Mouse (Mus musculus) bone marrow, adult 2 months (tissue): Measurements from ENCODE around the gene Ucn2.

Experiments used
- CTCF ChIP-seq: fragments of 200-500 bp; IDR thresholded peaks from 2 replicates; pipeline ENCODE4 v1.5.1; 2011; ENCODE audit warnings: low read length, control low read depth; ENCODE audit not compliant: control insufficient read depth, insufficient read depth
- POLR2A ChIP-seq: fragments of 200-500 bp; IDR thresholded peaks from 2 replicates; pipeline ENCODE4 v1.6.1; 2011; ENCODE audit warnings: low read depth, mild to moderate bottlenecking, control low read depth, low read length, borderline replicate concordance; ENCODE audit not compliant: control insufficient read depth

DNA sequence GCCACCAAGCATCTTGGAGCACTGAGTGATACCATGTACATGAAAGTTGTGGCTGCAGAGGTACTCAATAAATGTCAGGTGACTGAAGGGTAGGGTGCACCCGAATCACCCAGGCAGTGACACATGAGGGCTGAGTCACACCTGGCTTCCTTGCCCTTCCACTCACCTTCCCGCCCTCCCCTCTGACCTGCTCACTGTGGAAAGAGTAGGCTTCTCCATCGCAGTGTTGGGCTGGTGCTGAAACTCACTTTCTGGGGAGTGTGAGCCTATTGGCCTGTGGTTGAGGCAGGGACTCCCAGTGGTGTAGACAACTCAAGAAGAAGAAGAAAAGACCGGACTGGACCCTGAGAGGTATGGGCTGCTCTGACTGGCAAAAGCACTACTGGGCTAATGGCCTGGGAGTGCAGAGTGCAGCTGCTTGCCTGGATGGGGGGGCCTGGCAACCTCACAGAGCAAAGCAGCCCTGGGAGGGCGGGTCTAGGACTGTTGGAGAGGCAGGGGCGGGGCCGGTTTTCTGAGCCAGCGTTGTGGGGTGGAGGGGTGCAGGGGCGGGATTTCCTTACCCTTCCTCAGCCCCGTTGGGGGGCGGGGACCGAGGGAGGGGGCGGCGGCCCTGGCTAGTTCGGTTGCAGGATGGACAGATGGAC lies 2.0 kb downstream of the Ucn2 start:
- TF ChIP-seq CTCF (no peak), POLR2A (no peak)
